In the genomic region with DNA sequence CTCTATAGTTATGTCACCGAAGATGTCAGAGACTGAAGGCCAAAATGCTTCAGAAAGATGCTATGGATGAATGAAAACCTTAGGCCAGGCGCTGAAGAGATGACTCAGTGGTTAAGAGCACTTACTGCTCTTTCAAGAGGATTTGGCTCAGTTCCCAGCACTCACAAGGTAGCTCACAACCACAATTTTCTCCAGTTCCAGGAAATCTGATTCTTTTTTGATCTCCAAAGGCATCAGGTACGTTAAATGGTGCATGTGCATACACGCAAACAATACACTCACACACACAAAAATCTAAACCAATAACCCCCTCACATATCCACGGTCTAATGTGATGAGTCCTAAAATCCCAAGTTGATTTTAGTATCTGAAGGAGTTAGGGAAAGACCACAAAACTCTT, we compare ENCODE assay signal across 8 mouse cellular contexts. TPM values are rescaled to one million over a fixed set of nuclear protein-coding genes. Genes with fewer than 3 reads are reported as not detected.
DNase-seq lines count a peak whose midpoint lies in the region; ATAC-seq and TF ChIP-seq lines count a peak whose summit lies in the region.

No protein-coding gene starts in this region.

- peaks cover 14% of the 10 kb centered on the region for H3K4me1 ChIP-seq in heart, embryonic 16.5 days (ENCODE audit: control insufficient read depth, insufficient read depth, low read length)
- peaks cover 29% of the 10 kb centered on the region for H3K4me1 ChIP-seq in liver, embryonic 13.5 days (replicated peaks)
- peaks cover 8% of the 10 kb centered on the region; the same call in 1 of the 2 replicates for H3K4me1 ChIP-seq in stomach, embryonic 14.5 days (ENCODE audit: control insufficient read depth, insufficient read depth, low read length)

- H3K9me3 ChIP-seq in heart, embryonic 16.5 days (replicated peaks; ENCODE audit: control insufficient read depth, low read length), result no peaks in the 10 kb centered on the region
- no peaks in the 10 kb centered on the region for H3K9me3 ChIP-seq in liver, embryonic 13.5 days (replicated peaks)
- H3K9me3 ChIP-seq in stomach, embryonic 14.5 days (ENCODE audit: control insufficient read depth, low read depth, low read length), result no peaks in the 10 kb centered on the region

- WGBS in heart, embryonic 16.5 days, result 58% methylated on average over 5 of the region's 5 CpGs
- 58% methylated on average over 5 of the region's 5 CpGs for WGBS in liver, embryonic 13.5 days (ENCODE audit: insufficient replicate concordance)
- WGBS in stomach, embryonic 14.5 days, result 63% methylated on average over 5 of the region's 5 CpGs

- no peak for TF ChIP-seq CTCF in left cerebral cortex, adult 2 months (IDR thresholded peaks at IDR 0.05)

- H3K27ac ChIP-seq in left cerebral cortex, adult 2 months, result peak overlapping the region; percentile 80; the same call in 1 of the 2 replicates
- H3K27ac ChIP-seq in heart, embryonic 16.5 days (ENCODE audit: low read length), result no peak overlapping the region
- no peak overlapping the region for H3K27ac ChIP-seq in liver, embryonic 13.5 days
- no peak overlapping the region for H3K27ac ChIP-seq in stomach, embryonic 14.5 days (ENCODE audit: low read length)

- peak overlapping the region; percentile 83; the same call in 1 of the 2 replicates for H3K9ac ChIP-seq in heart, embryonic 16.5 days (ENCODE audit: low read length)
- 0 out of 2 replicates have a peak overlapping the region, but pooled peaks have one; percentile 2 for H3K9ac ChIP-seq in liver, embryonic 13.5 days
- H3K9ac ChIP-seq in stomach, embryonic 14.5 days (replicated peaks; ENCODE audit: low read depth, low read length), result no peak overlapping the region

- intact Hi-C loops in left cerebral cortex, adult 2 months (cut with DNase I), result loop anchor here (10.0 kb wide), 1 partner anchor 1709 kb away; no protein-coding TSS in a partner anchor

- H3K4me2 ChIP-seq in heart, embryonic 16.5 days (ENCODE audit: low read depth, low read length), result peak overlapping the region; percentile 71
- H3K4me2 ChIP-seq in liver, embryonic 13.5 days, result peak overlapping the region; percentile 87
- peak overlapping the region; percentile 38 for H3K4me2 ChIP-seq in stomach, embryonic 14.5 days (replicated peaks; ENCODE audit: low read depth, low read length)

- ATAC-seq in heart, embryonic 16.5 days (replicated peaks; ENCODE audit: extremely low read depth, insufficient read depth, low FRiP score), result no peak
- no peak for ATAC-seq in liver, embryonic 13.5 days (ENCODE audit: low read depth)
- ATAC-seq in stomach, embryonic 14.5 days (ENCODE audit: insufficient number of reproducible peaks, insufficient read depth, low FRiP score, low read depth), result no peak

- no peaks in the 10 kb centered on the region for H3K27me3 ChIP-seq in heart, embryonic 16.5 days (ENCODE audit: control insufficient read depth, insufficient read depth, low read length)
- no peaks in the 10 kb centered on the region for H3K27me3 ChIP-seq in liver, embryonic 13.5 days
- H3K27me3 ChIP-seq in stomach, embryonic 14.5 days (ENCODE audit: control insufficient read depth, insufficient read depth, low read length), result no peaks in the 10 kb centered on the region

- H3K4me3 ChIP-seq in left cerebral cortex, adult 2 months, result no peak overlapping the region; the same call in 1 of the 2 replicates
- no peak overlapping the region; the same call in 1 of the 2 replicates for H3K4me3 ChIP-seq in heart, embryonic 16.5 days (ENCODE audit: low read length)
- H3K4me3 ChIP-seq in liver, embryonic 13.5 days (replicated peaks), result peak overlapping the region; percentile 87
- peak overlapping the region; percentile 82 for H3K4me3 ChIP-seq in stomach, embryonic 14.5 days (ENCODE audit: low read depth, low read length)

- no peaks in the 10 kb centered on the region for H3K36me3 ChIP-seq in heart, embryonic 16.5 days (ENCODE audit: control insufficient read depth, insufficient read depth)
- peaks cover 4% of the 10 kb centered on the region for H3K36me3 ChIP-seq in liver, embryonic 13.5 days
- H3K36me3 ChIP-seq in stomach, embryonic 14.5 days (ENCODE audit: control insufficient read depth, insufficient read depth, low read length), result no peaks in the 10 kb centered on the region; the same call in none of the 2 replicates

- no peak for DNase-seq in left cerebral cortex, adult 2 months (ENCODE audit: extremely low spot score in 1 of 2, low spot score in 2 of 2)
- no peak for DNase-seq in left cerebral cortex, adult 8-10 months (ENCODE audit: low spot score in 2 of 2)
- DNase-seq in adipocyte (ENCODE audit: low spot score), result peak; percentile 28
- DNase-seq in liver, embryonic 13.5 days, result no peak
- DNase-seq in urinary bladder, postnatal 36 days (ENCODE audit: low spot score in 2 of 2), result no peak
- no peak for DNase-seq in gastrocnemius, postnatal 4 days (ENCODE audit: low spot score in 2 of 2)

RNA-seq across cellular contexts. Expression of a gene that starts 1.2 kb away (rescaled TPM):
- total RNA-seq in left cerebral cortex, adult 2 months (2021), result 10 to 100 TPM; 11.8 to 14.1 TPM
- 10 to 100 TPM; 12.7 to 16.4 (median 13.8) TPM for total RNA-seq in left cerebral cortex, adult 8-10 months (2022)
- 28.8 and 29.5 TPM in 2 replicates for polyA plus RNA-seq in heart, embryonic 16.5 days (2015; fragmentation: Nextera tagmentation; extraction: Ambion mirVana)
- 33.0 and 34.0 TPM in 2 replicates for polyA plus RNA-seq in liver, embryonic 13.5 days (2015; fragmentation: Nextera tagmentation; extraction: Ambion mirVana)
- polyA plus RNA-seq in stomach, embryonic 14.5 days (2014; fragmentation: Nextera tagmentation; extraction: Ambion mirVana), result 61.0 and 61.3 TPM in 2 replicates
- total RNA-seq in gastrocnemius, postnatal 4 days (2021), result 10 to 100 TPM; 15.1 to 16.4 TPM

RNA-seq across cellular contexts. Expression of a gene that starts 1.5 kb away (rescaled TPM):
- 1 to 10 TPM; 2.1 to 3.0 TPM for total RNA-seq in left cerebral cortex, adult 2 months (2021)
- total RNA-seq in left cerebral cortex, adult 8-10 months (2022), result 1 to 10 TPM; 2.6 to 9.1 (median 3.4) TPM
- 6.4 and 6.8 TPM in 2 replicates for polyA plus RNA-seq in heart, embryonic 16.5 days (2015; fragmentation: Nextera tagmentation; extraction: Ambion mirVana)
- polyA plus RNA-seq in liver, embryonic 13.5 days (2015; fragmentation: Nextera tagmentation; extraction: Ambion mirVana), result 2.7 and 2.9 TPM in 2 replicates
- polyA plus RNA-seq in stomach, embryonic 14.5 days (2014; fragmentation: Nextera tagmentation; extraction: Ambion mirVana), result 4.7 and 5.9 TPM in 2 replicates
- total RNA-seq in gastrocnemius, postnatal 4 days (2021), result 1 to 10 TPM; 1.1 to 1.7 TPM

Comparison
In these comparisons a context has a peak if more than half of its experiments do, and no peak if none do; other contexts are left out.
1. H3K4me3 ChIP-seq: peak in liver, embryonic 13.5 days (single experiment) and stomach, embryonic 14.5 days (single experiment); none in left cerebral cortex, adult 2 months (single experiment) and heart, embryonic 16.5 days (single experiment).
2. Peak in every context shown above with its lines, with median percentiles within 50 percentile points of each other: H3K4me2 ChIP-seq.